Mouse (Mus musculus) MN1 (cell line): ENCODE results near the gene Fsd2.
A peak's percentile ranks its signal among the peaks of the same experiment; 100 is the strongest.

Source experiments
- DNase-seq: peaks from one replicate; pipeline ENCODE4 v3.0.0-alpha.2; 2016; ENCODE audit warnings: low spot score

The Fsd2 gene

GRCm38 (mm10) chr7:81566892-81567291 lies at the start of gene Fsd2:
Gene Fsd2, minus strand, starts transcription at chr7:81566944.
- DNase-seq, result no peak

- DNase-seq, result no peak
Observed at GRCm38 (mm10) chr7:81615031-81615430, 48.3 kb upstream of the Fsd2 start.

- DNase-seq, result no peak
Observed at GRCm38 (mm10) chr7:81612856-81613635, 46.3 kb upstream of the Fsd2 start.

- DNase-seq, result no peak
Observed at GRCm38 (mm10) chr7:81610125-81610524, 43.4 kb upstream of the Fsd2 start.

- no peak for DNase-seq
Observed at GRCm38 (mm10) chr7:81606452-81606851, 39.7 kb upstream of the Fsd2 start.

GRCm38 (mm10) chr7:81605489-81605888 lies 38.7 kb upstream of the Fsd2 start:
- no peak for DNase-seq

GRCm38 (mm10) chr7:81604991-81605390 lies 38.2 kb upstream of the Fsd2 start:
- DNase-seq, result no peak

GRCm38 (mm10) chr7:81599379-81600280 lies 32.9 kb upstream of the Fsd2 start:
- no peak for DNase-seq

- no peak for DNase-seq
Observed at GRCm38 (mm10) chr7:81597660-81598059, 30.9 kb upstream of the Fsd2 start.

- DNase-seq, result no peak
Observed at GRCm38 (mm10) chr7:81596086-81596485, 29.3 kb upstream of the Fsd2 start.

- no peak for DNase-seq
Observed at GRCm38 (mm10) chr7:81595056-81595455, 28.3 kb upstream of the Fsd2 start.

GRCm38 (mm10) chr7:81593387-81593786 lies 26.6 kb upstream of the Fsd2 start:
- DNase-seq, result no peak

GRCm38 (mm10) chr7:81592686-81593085 lies 25.9 kb upstream of the Fsd2 start:
- no peak for DNase-seq

GRCm38 (mm10) chr7:81587238-81587637 lies 20.5 kb upstream of the Fsd2 start:
- DNase-seq, result no peak

- no peak for DNase-seq
Observed at GRCm38 (mm10) chr7:81585326-81585725, 18.6 kb upstream of the Fsd2 start.

- no peak for DNase-seq
Observed at GRCm38 (mm10) chr7:81583512-81583911, 16.8 kb upstream of the Fsd2 start.

- no peak for DNase-seq
Observed at GRCm38 (mm10) chr7:81579312-81579711, 12.6 kb upstream of the Fsd2 start.

- no peak for DNase-seq
Observed at GRCm38 (mm10) chr7:81578413-81578812, 11.7 kb upstream of the Fsd2 start.

- DNase-seq, result no peak
Observed at GRCm38 (mm10) chr7:81577872-81578271, 11.1 kb upstream of the Fsd2 start.

GRCm38 (mm10) chr7:81575606-81576005 lies 8.9 kb upstream of the Fsd2 start:
- no peak for DNase-seq

- no peak for DNase-seq
Observed at GRCm38 (mm10) chr7:81573821-81574220, 7.1 kb upstream of the Fsd2 start.

- DNase-seq, result peak; percentile 57
Observed at GRCm38 (mm10) chr7:81573397-81573796, 6.7 kb upstream of the Fsd2 start.
